Mouse (Mus musculus) spleen, postnatal 10 days (tissue): ENCODE measurements at regions not wholly inside any gene's neighbourhood (a gene's known extent, or its start where the extent isn't known, plus 50 kb on each side); places are given as distances from the start of the nearest gene placed in this dataset.
"Not testable (repeated sequence)": the region's sequence is repeated elsewhere in the genome, so short reads cannot be mapped to it uniquely, and the experiment has no call there.

Source experiments
- DNase-seq, 2 experiments: peaks; one replicate each; pipeline ENCODE4 v3.0.0; 2021 to 2022; ENCODE audit warnings: low spot score in 2 of 2

- not testable (repeated sequence) for DNase-seq
Measured at GRCm38 (mm10) chrY:20671243-20671642, 322.2 kb downstream of the Gm29866 start.

GRCm38 (mm10) chrY:20670391-20670790 is 323.1 kb downstream of the Gm29866 start:
- DNase-seq: peak in 1 of 2 experiments; percentile 10

GRCm38 (mm10) chrY:20665296-20665695 is 328.2 kb downstream of the Gm29866 start:
- DNase-seq: not testable (repeated sequence)
